Mouse (Mus musculus) liver, adult (tissue): ENCODE measurements around the gene Nod1.

Experiments
- GATA4 ChIP-seq: IDR thresholded peaks from 2 replicates; pipeline ENCODE4 v1.6.1; 2014; ENCODE audit warnings: mild to moderate bottlenecking, low read length; ENCODE audit not compliant: insufficient replicate concordance

Nod1 gene

DNA sequence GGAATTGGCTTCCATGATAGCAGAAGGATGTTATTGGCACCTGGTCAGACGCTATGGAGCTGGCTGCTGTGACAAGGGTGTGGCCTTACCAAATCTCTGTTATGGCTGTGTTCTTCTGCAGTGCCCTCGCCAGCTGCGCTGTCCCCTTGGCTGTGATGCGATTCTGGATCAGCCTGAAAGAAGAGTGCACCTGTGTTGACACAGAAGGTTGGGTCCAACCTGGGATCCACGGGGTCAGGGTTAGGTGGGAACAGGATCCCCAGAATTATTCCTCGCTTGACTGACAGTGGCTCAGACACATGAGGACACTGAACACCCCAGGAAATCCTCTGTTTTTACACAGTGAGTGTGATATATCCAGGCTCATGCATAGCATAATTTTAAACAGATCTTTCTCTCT is 44.5 kb downstream of the Nod1 start:
- no peak for TF ChIP-seq GATA4

GRCm38 (mm10) chr6:54926899-54927298 is 45.5 kb downstream of the Nod1 start:
- no peak for TF ChIP-seq GATA4

GRCm38 (mm10) chr6:54925736-54926440 is 46.5 kb downstream of the Nod1 start:
- no peak for TF ChIP-seq GATA4

GRCm38 (mm10) chr6:54924538-54924937 is 47.9 kb downstream of the Nod1 start:
- TF ChIP-seq GATA4, result no peak

GRCm38 (mm10) chr6:54918521-54918920 is 53.9 kb downstream of the Nod1 start:
- no peak for TF ChIP-seq GATA4

DNA sequence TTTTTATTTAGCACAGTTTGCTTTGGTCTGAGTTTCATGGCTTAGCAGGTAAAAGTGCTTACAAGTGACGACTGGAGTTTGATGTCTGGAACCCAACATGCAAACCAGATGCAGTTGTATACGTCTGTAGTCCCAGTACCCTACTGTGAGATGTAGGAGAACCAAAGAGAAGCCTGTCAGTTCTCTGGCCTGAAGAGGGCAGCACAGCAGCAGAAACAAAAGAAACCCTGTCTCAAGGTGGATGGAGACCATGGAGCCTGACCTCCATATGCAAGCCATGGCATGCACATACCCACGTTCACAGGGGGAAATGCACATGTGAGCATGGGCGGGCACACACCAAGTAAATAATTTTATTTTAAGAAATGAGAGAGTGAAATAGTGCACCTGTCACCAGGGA is 54.9 kb downstream of the Nod1 start:
- TF ChIP-seq GATA4, result no peak

- TF ChIP-seq GATA4, result no peak
Measured at GRCm38 (mm10) chr6:54916941-54917340, 55.5 kb downstream of the Nod1 start.

GRCm38 (mm10) chr6:54916163-54916562 is 56.2 kb downstream of the Nod1 start:
- TF ChIP-seq GATA4, result no peak

- TF ChIP-seq GATA4, result no peak
Measured at GRCm38 (mm10) chr6:54914977-54915376, 57.4 kb downstream of the Nod1 start.

DNA sequence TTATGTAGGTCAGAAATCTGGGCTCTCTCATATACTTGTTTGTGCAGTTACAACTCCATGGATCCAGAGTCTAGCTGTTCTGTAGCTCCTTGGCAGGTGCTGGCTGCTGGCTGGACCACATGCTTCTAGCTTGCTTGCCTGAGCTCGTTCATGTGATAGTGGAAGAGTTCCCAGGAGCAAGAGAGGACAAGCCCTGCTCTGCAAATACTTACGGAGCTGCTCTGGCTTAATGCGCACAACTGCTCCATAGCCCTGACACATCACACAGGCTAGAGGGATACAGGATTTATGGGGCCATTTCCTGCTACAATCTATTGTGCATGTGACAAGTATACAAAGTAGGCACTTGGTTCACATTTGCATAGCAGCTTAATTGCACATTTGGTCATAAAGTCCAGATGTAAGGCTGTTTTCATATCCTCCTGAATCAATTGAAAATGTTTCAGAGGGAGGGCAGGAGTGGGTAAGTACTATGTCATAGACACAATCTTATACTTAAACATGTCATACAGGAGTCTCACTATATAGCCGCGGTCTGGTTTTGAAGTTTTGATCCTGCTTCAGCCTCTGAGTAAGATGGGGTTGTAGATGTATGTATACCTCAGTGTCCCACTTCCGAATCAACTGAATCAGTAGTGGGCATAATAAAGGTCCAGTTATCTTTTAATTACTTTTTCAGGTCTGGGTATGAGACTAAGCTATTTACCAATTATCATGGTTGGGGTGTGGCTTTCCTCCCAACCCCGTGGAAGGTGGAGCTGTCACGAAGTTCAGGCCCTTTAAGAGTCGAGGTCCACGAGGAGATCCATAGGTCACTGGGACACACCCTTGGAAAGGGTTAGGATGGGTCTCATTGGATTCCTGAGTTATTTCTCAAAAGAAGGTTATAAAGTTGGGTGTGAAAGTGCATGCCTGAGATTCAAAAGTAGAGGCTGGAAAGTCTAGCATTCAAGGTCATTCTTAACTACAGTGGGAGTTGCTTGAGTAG is 66.1 kb downstream of the Nod1 start:
- no peak for TF ChIP-seq GATA4

GRCm38 (mm10) chr6:54902547-54902946 is 69.9 kb downstream of the Nod1 start:
- TF ChIP-seq GATA4, result no peak

DNA sequence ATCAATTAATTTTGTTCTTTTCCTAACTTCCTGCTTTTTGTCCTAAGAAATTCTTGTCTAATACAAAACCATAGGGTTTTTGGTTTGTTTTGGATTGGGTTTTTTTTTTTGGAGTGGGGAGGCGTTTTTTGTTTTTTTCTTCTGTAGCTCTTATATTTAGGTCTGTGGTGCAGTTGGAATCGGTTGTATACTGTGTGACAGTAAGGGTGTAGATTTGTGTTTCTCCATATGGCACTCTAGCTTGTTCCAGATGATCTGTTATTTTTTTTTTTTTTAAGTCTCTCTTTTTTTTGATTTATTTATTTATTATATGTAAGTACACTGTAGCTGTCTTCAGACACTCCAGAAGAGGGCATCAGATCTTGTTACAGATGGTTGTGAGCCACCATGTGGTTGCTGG is 72.2 kb downstream of the Nod1 start:
- no peak for TF ChIP-seq GATA4

GRCm38 (mm10) chr6:54891384-54891783 is 81.0 kb downstream of the Nod1 start:
- no peak for TF ChIP-seq GATA4

DNA sequence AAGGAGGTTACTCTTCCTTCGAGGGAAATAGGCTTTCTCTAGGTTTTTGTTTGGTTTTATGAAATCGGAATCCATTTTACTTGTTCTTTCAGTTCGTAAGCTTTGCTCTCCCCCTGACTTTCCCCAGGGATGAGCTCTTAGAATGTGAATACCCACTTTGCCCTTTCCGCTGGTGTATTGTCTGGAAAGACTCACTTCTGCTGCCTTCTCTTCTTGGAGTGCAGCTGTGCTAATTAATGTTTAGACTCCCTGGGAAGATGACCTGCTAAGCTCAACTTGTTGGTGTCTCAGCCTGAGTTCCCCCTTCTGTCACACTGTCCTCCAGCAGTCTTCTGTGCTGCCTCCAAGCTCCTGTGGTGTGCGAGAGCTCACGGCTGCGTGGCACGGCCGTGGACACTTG is 82.2 kb downstream of the Nod1 start:
- no peak for TF ChIP-seq GATA4

GRCm38 (mm10) chr6:54886195-54886594 is 86.2 kb downstream of the Nod1 start:
- no peak for TF ChIP-seq GATA4

- no peak for TF ChIP-seq GATA4
Measured at GRCm38 (mm10) chr6:54883424-54883823, 89.0 kb downstream of the Nod1 start.
